Mouse (Mus musculus) central nervous system, embryonic 18 days (tissue): Measurements from ENCODE around the gene Rab11fip5. TPM values are rescaled to one million over a fixed set of nuclear protein-coding genes. Genes with fewer than 3 reads are reported as not detected.

Experiments
- polyA plus RNA-seq: library from polyadenylated mRNA; depleted of rRNA; stranded (reverse); fragments of >200 nt; gene quantifications from 2 replicates; pipeline ENCODE4 v1.2.3, GENCODE M21; 2012; rRNA removed

The Rab11fip5 gene
- polyA plus RNA-seq, result 20.9 and 23.5 TPM in 2 replicates

DNA sequence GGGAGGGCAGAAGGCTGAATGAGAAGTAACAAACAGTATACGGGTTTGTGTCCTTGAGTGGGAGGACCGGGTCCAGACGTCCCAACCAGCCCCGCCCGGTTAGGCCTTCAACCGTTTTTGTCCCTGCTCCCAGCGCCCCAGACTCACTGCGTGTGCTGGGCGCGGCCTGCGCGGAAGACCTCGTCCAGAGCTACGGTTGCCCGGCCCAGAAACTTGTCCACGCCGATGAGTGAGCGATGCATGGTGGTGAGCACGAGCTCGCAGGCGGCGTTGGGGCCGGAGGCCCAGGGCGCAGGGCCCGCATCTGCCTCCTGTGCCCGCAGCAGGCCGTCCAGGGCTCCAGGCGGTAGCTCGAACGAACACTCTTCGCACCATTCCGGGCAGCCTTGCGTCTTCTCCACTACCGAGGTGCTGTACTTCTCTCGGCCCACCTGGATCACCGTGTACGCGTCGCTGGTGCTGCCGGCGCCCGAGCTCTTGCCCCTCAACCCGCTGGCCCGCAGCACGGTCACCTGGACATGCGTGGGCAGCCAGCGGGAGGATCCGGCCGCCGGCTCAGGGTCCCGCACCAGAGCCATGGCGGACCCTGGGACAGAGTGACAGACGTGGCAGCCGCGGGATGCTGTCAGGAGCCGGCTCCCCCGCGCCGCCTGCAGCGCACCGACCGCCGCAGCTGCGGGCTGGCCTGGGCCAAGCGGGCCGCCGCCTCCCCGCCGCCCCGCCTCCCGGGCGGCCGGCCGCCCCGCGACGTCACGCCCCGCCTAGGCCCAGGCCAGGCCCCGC lies at the start of gene Rab11fip5:
Gene Rab11fip5 (minus strand): TSS at position 684 of the 783 bp plus-strand sequence.

GRCm38 (mm10) chr6:85423836-85424379 lies 49.5 kb upstream of the Rab11fip5 start, which contains the start of gene Noto:
Gene Noto, plus strand, starts transcription at chr6:85423886.

DNA sequence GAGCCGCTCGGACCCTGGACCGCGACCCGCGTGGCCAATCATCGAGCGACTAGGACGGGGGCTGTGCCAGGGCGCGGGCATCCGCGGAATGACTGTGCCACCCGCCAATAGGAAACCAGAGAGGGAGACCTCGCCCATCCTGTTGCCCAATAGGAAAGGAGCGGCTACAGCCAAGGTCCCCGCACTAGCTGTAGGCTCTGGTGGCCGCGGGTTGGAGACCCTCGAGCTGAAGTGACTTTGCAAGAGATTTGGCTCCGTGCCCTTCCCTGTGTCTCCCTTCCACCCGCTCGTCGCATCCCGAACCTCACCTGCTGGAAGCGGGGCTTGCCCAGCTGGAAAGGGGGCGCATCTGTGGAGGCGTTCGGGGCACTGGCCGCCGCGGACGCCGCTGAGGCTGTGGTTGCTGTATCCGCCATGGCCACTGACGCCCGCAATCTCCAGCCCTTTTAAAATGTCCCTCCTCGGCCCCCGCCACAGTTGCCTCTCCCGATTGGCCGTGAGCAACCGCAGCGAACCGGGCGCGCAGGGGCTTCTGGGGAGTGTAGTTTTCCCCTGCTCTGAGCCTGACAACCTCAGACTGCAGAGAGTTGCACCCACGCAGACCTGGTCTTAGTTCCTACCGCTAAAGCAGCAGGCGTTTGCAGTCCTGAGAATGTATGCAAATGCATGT lies 41.3 kb downstream of the Rab11fip5 start, which contains the start of gene Sfxn5:
Gene Sfxn5 (minus strand): TSS at position 423 of the 670 bp plus-strand sequence.

Other genes starting within 250 kb of the Rab11fip5 start
- 13.1 TPM in 2 replicates for gene Spr, start 236.9 kb downstream of the Rab11fip5 start, polyA plus RNA-seq
- gene Emx1, start 187.2 kb downstream of the Rab11fip5 start, polyA plus RNA-seq, result 24.3 and 28.0 TPM in 2 replicates
- gene Sfxn5, start 41.2 kb downstream of the Rab11fip5 start, polyA plus RNA-seq, result 25.5 and 28.1 TPM in 2 replicates
- not detected in 2 replicates for gene Noto, start 49.3 kb upstream of the Rab11fip5 start, polyA plus RNA-seq
- 89.9 and 92.3 TPM in 2 replicates for gene Smyd5, start 57.4 kb upstream of the Rab11fip5 start, polyA plus RNA-seq
- gene Cct7, start 76.9 kb upstream of the Rab11fip5 start, polyA plus RNA-seq, result 316 and 327 TPM in 2 replicates
- gene Pradc1, start 77.3 kb upstream of the Rab11fip5 start, polyA plus RNA-seq, result 21.4 and 24.3 TPM in 2 replicates
- 28.0 and 31.3 TPM in 2 replicates for gene Fbxo41, start 128.4 kb upstream of the Rab11fip5 start, polyA plus RNA-seq
- 1.3 and 1.5 TPM in 2 replicates for gene Egr4, start 139.0 kb upstream of the Rab11fip5 start, polyA plus RNA-seq
- 5.1 and 5.3 TPM in 2 replicates for gene Alms1, start 212.9 kb upstream of the Rab11fip5 start, polyA plus RNA-seq